Mouse (Mus musculus): ENCODE results near the gene Rusc2. TPM values are rescaled to one million over a fixed set of nuclear protein-coding genes. Genes with fewer than 3 reads are reported as not detected.

Rusc2 gene
- polyA plus RNA-seq, 1 experiment from 2014 or later: 33.4 TPM

DNA sequence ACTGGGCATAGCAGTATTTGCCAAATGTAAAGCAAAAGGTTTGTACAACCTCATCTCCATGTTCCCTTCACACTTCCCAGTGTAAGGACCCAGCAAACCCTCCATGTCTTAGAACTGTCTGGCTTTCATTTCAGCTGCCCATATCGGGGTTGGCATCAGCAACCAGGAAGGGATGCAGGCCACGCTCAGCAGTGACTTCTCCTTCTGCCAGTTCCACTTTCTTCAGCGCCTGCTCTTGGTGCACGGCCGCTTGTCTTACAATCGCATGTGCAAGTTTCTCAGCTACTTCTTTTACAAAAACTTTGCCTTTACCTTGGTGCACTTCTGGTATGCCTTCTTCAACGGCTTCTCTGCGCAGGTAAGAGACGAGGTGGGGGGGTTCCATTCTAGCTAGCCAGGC is 14.0 kb upstream of the Rusc2 start:
- no peak overlapping the region for H3K27ac ChIP-seq
- H3K36me3 ChIP-seq: no peaks in the 10 kb centered on the region
- no peaks in the 10 kb centered on the region for H3K27me3 ChIP-seq (ENCODE audit: insufficient read depth, poor library complexity, severe bottlenecking)
- H3K9me3 ChIP-seq: no peaks in the 10 kb centered on the region
- H3K4me1 ChIP-seq (replicated peaks): no peaks in the 10 kb centered on the region
- no peak overlapping the region for H3K4me3 ChIP-seq
- DNase-seq (ENCODE audit: low spot score): no peak
- 91% methylated on average over 9 of the region's 9 CpGs for WGBS

GRCm38 (mm10) chr4:43371406-43371805 is 10.4 kb upstream of the Rusc2 start:
- DNase-seq (ENCODE audit: low spot score): no peak
- H3K4me1 ChIP-seq (replicated peaks): no peaks in the 10 kb centered on the region
- WGBS: 75% methylated on average over 11 of the region's 11 CpGs
- H3K27me3 ChIP-seq (ENCODE audit: insufficient read depth, poor library complexity, severe bottlenecking): no peaks in the 10 kb centered on the region
- H3K4me3 ChIP-seq: no peak overlapping the region
- H3K9me3 ChIP-seq: no peaks in the 10 kb centered on the region
- no peak overlapping the region for H3K27ac ChIP-seq
- H3K36me3 ChIP-seq: no peaks in the 10 kb centered on the region

- 73% methylated on average over 4 of the region's 4 CpGs for WGBS
- Histone ChIP-seq H3K4me1 (replicated peaks) (no peaks in the 10 kb centered on the region), H3K27ac (no peak overlapping the region), H3K9me3 (no peaks in the 10 kb centered on the region), H3K27me3 (ENCODE audit: insufficient read depth, poor library complexity, severe bottlenecking) (no peaks in the 10 kb centered on the region), H3K36me3 (no peaks in the 10 kb centered on the region), H3K4me3 (no peak overlapping the region)
- no peak for DNase-seq (ENCODE audit: low spot score)
Measured at GRCm38 (mm10) chr4:43372155-43372554, 9.6 kb upstream of the Rusc2 start.

DNA sequence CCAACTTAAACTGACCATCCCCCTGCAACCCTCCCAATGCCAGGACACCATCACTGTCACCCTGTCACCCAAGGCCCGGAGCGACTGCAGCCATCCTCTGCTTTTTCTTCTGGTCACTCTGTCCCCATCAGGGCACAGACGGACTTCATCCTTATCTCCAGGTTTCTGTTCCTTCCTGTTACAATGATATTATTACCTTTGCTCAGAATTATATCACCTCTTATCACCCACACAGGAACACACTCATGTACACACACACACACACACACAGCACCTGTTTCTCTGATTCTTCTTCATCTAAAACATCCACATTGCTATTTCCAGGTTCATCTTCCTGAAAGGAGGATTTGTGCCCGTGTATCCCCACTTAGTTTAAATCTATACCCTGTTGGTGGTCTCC is 7.5 kb upstream of the Rusc2 start:
- H3K27ac ChIP-seq: no peak overlapping the region
- no peaks in the 10 kb centered on the region for H3K9me3 ChIP-seq
- WGBS: 85% methylated on average over 4 of the region's 4 CpGs
- DNase-seq (ENCODE audit: low spot score): no peak
- H3K36me3 ChIP-seq: no peaks in the 10 kb centered on the region
- no peak overlapping the region for H3K4me3 ChIP-seq
- no peaks in the 10 kb centered on the region for H3K4me1 ChIP-seq (replicated peaks)
- H3K27me3 ChIP-seq (ENCODE audit: insufficient read depth, poor library complexity, severe bottlenecking): no peaks in the 10 kb centered on the region

GRCm38 (mm10) chr4:43379601-43380000 is 2.2 kb upstream of the Rusc2 start:
- Histone ChIP-seq H3K27me3 (ENCODE audit: insufficient read depth, poor library complexity, severe bottlenecking) (peaks cover 23% of the 10 kb centered on the region), H3K4me1 (replicated peaks) (peaks cover 23% of the 10 kb centered on the region), H3K4me3 (no peak overlapping the region), H3K36me3 (no peaks in the 10 kb centered on the region), H3K27ac (no peak overlapping the region), H3K9me3 (no peaks in the 10 kb centered on the region)
- DNase-seq (ENCODE audit: low spot score): no peak
- 88% methylated on average over 6 of the region's 6 CpGs for WGBS

DNA sequence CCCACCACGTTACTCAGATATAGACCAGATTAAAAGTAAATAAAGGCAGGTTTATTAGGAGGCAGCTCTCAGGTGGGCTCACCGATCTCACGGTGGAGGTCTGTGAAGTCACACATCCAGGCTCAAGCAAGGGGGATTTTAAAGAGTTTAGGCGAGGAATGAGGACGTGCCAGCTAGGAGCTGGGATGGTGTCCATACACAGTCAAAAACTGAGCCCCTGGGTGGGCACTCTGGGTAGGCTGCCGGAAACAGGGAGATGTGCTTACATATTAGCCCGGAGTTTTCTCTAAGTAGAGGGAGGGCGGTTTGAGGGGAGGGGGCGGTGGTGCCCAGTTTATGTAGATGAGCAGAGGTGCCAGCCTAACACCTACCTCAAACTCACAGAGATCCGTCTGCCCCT is 828 bp upstream of the Rusc2 start:
- Histone ChIP-seq H3K36me3 (no peaks in the 10 kb centered on the region), H3K9me3 (no peaks in the 10 kb centered on the region), H3K4me1 (replicated peaks) (peaks cover 23% of the 10 kb centered on the region), H3K27ac (0 out of 2 replicates have a peak overlapping the region, but pooled peaks have one; percentile 89), H3K27me3 (ENCODE audit: insufficient read depth, poor library complexity, severe bottlenecking) (peaks cover 23% of the 10 kb centered on the region), H3K4me3 (peak overlapping the region; percentile 73)
- WGBS: 67% methylated on average over 10 of the region's 10 CpGs
- DNase-seq (ENCODE audit: low spot score): no peak

- peak overlapping the region; percentile 89 for H3K27ac ChIP-seq
Measured at GRCm38 (mm10) chr4:43382155-43383020, 609 bp downstream of the Rusc2 start.

DNA sequence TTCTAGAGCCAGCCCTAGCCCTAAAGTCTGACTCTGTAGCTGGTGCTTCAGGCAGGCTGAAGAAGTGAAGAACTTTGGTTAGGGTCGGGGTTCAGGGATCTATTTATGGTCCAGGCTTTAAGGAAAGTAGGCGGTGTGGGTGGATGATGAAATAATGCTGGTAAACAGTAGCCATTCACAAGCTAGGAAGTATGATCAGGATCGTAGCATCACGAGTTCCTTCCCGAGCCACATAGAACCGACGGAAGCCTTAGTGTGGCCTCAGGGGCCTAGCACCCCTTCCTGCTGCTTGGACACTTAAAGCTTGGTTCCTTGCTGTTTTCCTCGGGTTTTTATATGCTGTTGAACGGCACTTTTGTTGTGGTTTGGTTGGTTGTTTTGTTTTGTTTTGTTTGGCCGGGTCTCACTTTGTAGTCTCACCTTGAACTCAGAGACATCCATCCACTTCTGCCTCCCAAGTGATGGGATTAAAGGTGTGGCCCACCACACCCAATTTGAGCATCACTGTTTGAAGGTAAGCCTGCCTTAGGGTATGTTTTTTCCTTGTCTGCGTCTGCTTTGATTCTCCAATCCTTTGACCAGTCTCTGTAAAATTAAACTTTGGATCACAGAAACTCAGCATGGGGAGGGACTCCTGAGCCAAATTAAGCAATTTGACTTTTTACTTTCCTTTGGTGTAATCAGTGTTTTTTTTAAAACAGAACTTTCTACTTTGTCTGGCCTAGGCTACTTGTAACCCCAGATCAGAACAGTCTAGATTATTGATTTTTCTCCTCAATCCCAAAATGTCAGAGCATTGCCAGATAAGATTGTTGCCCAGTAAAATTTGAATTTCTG is 1.7 kb downstream of the Rusc2 start:
- WGBS: 77% methylated on average over 11 of the region's 11 CpGs
- H3K36me3 ChIP-seq: no peaks in the 10 kb centered on the region

More at GRCm38 (mm10) chr4:43382155-43383020, 609 bp downstream of the Rusc2 start:
- H3K36me3 ChIP-seq: no peaks in the 10 kb centered on the region
- peak overlapping the region; percentile 73 for H3K4me3 ChIP-seq
- H3K4me1 ChIP-seq (replicated peaks): peaks cover 23% of the 10 kb centered on the region
- WGBS: 7% methylated on average over 29 of the region's 33 CpGs
- H3K27me3 ChIP-seq (ENCODE audit: insufficient read depth, poor library complexity, severe bottlenecking): peaks cover 23% of the 10 kb centered on the region
- DNase-seq (ENCODE audit: low spot score): no peak
- no peaks in the 10 kb centered on the region for H3K9me3 ChIP-seq

GRCm38 (mm10) chr4:43384083-43384460 is 2.3 kb downstream of the Rusc2 start:
- Histone ChIP-seq H3K4me1 (replicated peaks) (peaks cover 23% of the 10 kb centered on the region), H3K27ac (no peak overlapping the region), H3K9me3 (no peaks in the 10 kb centered on the region), H3K36me3 (no peaks in the 10 kb centered on the region), H3K27me3 (ENCODE audit: insufficient read depth, poor library complexity, severe bottlenecking) (peaks cover 23% of the 10 kb centered on the region), H3K4me3 (no peak overlapping the region)
- 83% methylated on average over 5 of the region's 5 CpGs for WGBS
- no peak for DNase-seq (ENCODE audit: low spot score)

More for the DNA sequence above, 1.7 kb downstream of the Rusc2 start:
- Histone ChIP-seq H3K4me1 (replicated peaks) (peaks cover 23% of the 10 kb centered on the region), H3K4me3 (no peak overlapping the region), H3K27ac (no peak overlapping the region), H3K9me3 (no peaks in the 10 kb centered on the region), H3K27me3 (ENCODE audit: insufficient read depth, poor library complexity, severe bottlenecking) (peaks cover 23% of the 10 kb centered on the region)
- no peak for DNase-seq (ENCODE audit: low spot score)

DNA sequence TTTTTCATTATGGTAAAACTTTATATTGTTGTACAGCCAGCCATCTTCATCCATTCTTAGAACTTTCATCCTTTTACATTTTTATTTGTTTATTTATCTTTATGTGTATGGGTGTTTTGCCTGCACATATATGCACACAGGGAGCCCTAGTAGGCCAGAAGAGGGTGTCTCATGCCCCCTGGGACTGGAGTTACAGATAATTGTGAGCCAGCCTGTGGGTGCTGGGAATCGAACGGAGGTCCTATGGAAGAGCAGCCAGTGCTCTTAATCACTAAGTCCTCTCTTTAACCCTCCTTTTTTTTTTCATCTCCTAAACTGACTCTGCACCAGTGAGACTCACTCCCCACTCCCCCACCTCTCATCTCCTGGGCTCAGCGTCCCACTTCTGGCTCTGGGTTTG is 2.8 kb downstream of the Rusc2 start:
- no peak for DNase-seq (ENCODE audit: low spot score)
- H3K4me3 ChIP-seq: no peak overlapping the region
- H3K9me3 ChIP-seq: no peaks in the 10 kb centered on the region
- H3K4me1 ChIP-seq (replicated peaks): peaks cover 23% of the 10 kb centered on the region
- 90% methylated on average over 3 of the region's 3 CpGs for WGBS
- no peaks in the 10 kb centered on the region for H3K36me3 ChIP-seq
- H3K27me3 ChIP-seq (ENCODE audit: insufficient read depth, poor library complexity, severe bottlenecking): peaks cover 23% of the 10 kb centered on the region
- H3K27ac ChIP-seq: no peak overlapping the region

GRCm38 (mm10) chr4:43386932-43387331 is 5.2 kb downstream of the Rusc2 start:
- Histone ChIP-seq H3K27me3 (ENCODE audit: insufficient read depth, poor library complexity, severe bottlenecking) (peaks cover 4% of the 10 kb centered on the region; the same call in 1 of the 2 replicates), H3K4me1 (replicated peaks) (peaks cover 24% of the 10 kb centered on the region), H3K9me3 (no peaks in the 10 kb centered on the region), H3K36me3 (no peaks in the 10 kb centered on the region), H3K27ac (no peak overlapping the region), H3K4me3 (no peak overlapping the region)
- DNase-seq (ENCODE audit: low spot score): no peak

DNA sequence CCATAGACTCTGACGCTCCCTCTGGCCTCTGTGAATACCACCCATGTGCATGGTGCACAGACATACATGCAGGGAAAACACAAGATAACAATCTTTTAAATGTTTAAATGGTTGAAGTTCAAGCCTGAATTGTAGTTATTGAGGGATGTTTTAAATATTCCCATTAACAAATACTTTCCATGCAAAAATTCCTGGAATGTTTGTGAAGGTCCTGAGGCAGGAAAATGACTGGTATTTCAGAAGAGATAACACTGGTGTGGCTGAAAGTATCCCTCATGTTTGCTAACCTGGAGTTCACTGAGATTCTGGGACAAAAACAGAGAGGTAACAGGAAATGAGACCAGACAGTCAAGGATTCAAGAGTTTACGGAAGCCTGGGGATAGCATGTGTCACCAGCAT is 7.6 kb downstream of the Rusc2 start:
- WGBS: 84% methylated on average over 2 of the region's 2 CpGs
- no peak overlapping the region for H3K4me3 ChIP-seq

More for the DNA sequence above, 7.6 kb downstream of the Rusc2 start:
- Histone ChIP-seq H3K27me3 (ENCODE audit: insufficient read depth, poor library complexity, severe bottlenecking) (no peaks in the 10 kb centered on the region), H3K36me3 (no peaks in the 10 kb centered on the region), H3K27ac (no peak overlapping the region), H3K9me3 (no peaks in the 10 kb centered on the region), H3K4me1 (replicated peaks) (peaks cover 20% of the 10 kb centered on the region)
- DNase-seq (ENCODE audit: low spot score): no peak
